Mouse (Mus musculus) forebrain, embryonic 15.5 days (tissue): ENCODE data around the gene Ipo7. TPM values are rescaled to one million over a fixed set of nuclear protein-coding genes. Genes with fewer than 3 reads are reported as not detected.
"Not testable (repeated sequence)": the region's sequence is repeated elsewhere in the genome, so short reads cannot be mapped to it uniquely, and the experiment has no call there.

ENCODE experiments used
- ATAC-seq: fragments of 200-750 bp; cut with Nextera tagmentation; replicated peaks from 2 replicates; pipeline ENCODE4 v1.8.0; 2017; ENCODE audit warnings: mild to moderate bottlenecking, moderate TSS enrichment, moderate library complexity
- H3K27ac ChIP-seq: fragments of 300-500 bp; sonication (generic); replicated peaks from 2 replicates; pipeline ENCODE4 v1.5.1; 2015; ENCODE audit warnings: mild to moderate bottlenecking, inconsistent platforms
- H3K27me3 ChIP-seq: fragments of 300-500 bp; sonication (generic); 2 replicates; pipeline ENCODE4 v1.6.1; 2015; ENCODE audit warnings: inconsistent platforms
- H3K36me3 ChIP-seq: fragments of 300-500 bp; sonication (generic); 2 replicates; pipeline ENCODE4 v1.6.1; 2015; ENCODE audit warnings: mild to moderate bottlenecking, inconsistent platforms
- H3K4me1 ChIP-seq: fragments of 300-500 bp; sonication (generic); 2 replicates; pipeline ENCODE4 v1.6.1; 2015; ENCODE audit warnings: inconsistent platforms
- H3K4me2 ChIP-seq: fragments of 300-500 bp; sonication (generic); replicated peaks from 2 replicates; pipeline ENCODE4 v1.6.1; 2015; ENCODE audit warnings: mild to moderate bottlenecking, inconsistent platforms
- H3K4me3 ChIP-seq: fragments of 300-500 bp; sonication (generic); 2 replicates; pipeline ENCODE4 v1.5.1; 2015; ENCODE audit warnings: mild to moderate bottlenecking, inconsistent platforms
- H3K9ac ChIP-seq: fragments of 300-500 bp; sonication (generic); replicated peaks from 2 replicates; pipeline ENCODE4 v1.6.1; 2015; ENCODE audit warnings: mild to moderate bottlenecking, inconsistent platforms
- H3K9me3 ChIP-seq: fragments of 300-500 bp; sonication (generic); 2 replicates; pipeline ENCODE4 v1.6.1; 2016; ENCODE audit warnings: inconsistent platforms
- WGBS: fragments of 180-500 bp; shearing (Covaris S2); methylation state at CpG from one replicate; pipeline ENCODE4 v1.1.7; 2015; ENCODE audit warnings: mixed read lengths; 5-methylcytosine and 5-hydroxymethylcytosine counted together
- polyA plus RNA-seq: library from polyadenylated mRNA; unstranded; fragments of >200 nt; fragmentation: Nextera tagmentation; extraction: Ambion mirVana; gene quantifications from 2 replicates; pipeline ENCODE4 v1.2.1, GENCODE M21; 2015

Gene Ipo7
- polyA plus RNA-seq, result 46.4 and 46.9 TPM in 2 replicates

DNA sequence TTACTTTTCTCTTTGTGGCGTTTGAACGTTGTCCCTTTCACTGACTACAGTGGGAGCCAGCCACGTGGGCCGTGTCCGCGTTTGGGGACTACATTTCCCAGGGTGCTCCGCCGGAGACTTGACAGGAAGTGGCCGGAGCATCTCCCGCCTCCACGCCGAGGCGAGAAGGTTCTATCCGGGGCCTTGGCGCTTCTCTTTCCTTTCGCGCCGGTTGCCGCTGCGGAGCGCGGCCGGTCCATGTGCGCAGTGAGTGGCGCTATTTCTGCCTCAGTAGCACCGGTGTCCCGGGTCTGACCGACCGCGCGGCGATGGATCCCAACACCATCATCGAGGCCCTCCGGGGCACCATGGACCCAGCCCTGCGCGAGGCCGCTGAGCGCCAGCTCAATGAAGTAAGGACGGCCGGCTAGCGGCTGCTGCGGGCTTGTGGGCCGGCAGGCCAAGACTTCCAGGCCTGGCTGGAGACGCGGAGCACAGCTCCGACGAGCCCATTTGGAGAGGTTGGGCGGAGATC is at the start of gene Ipo7:
Ipo7 (plus strand) TSS at position 158 of the 514 bp plus-strand sequence.
- WGBS, result under 1% methylated on average over 48 of the region's 48 CpGs
- H3K4me3 ChIP-seq, result peak within 1 kb of the TSS; percentile 97
- no peaks in the 10 kb centered on the region for H3K36me3 ChIP-seq
- no peaks in the 10 kb centered on the region for H3K27me3 ChIP-seq
- H3K9me3 ChIP-seq, result no peaks in the 10 kb centered on the region
- peak within 1 kb of the TSS; percentile 90 for H3K27ac ChIP-seq
- peak; percentile 99 for ATAC-seq
- peak within 1 kb of the TSS; percentile 78 for H3K4me2 ChIP-seq
- H3K9ac ChIP-seq, result peak within 1 kb of the TSS; percentile 96
- H3K4me1 ChIP-seq, result peaks cover 15% of the 10 kb centered on the region

DNA sequence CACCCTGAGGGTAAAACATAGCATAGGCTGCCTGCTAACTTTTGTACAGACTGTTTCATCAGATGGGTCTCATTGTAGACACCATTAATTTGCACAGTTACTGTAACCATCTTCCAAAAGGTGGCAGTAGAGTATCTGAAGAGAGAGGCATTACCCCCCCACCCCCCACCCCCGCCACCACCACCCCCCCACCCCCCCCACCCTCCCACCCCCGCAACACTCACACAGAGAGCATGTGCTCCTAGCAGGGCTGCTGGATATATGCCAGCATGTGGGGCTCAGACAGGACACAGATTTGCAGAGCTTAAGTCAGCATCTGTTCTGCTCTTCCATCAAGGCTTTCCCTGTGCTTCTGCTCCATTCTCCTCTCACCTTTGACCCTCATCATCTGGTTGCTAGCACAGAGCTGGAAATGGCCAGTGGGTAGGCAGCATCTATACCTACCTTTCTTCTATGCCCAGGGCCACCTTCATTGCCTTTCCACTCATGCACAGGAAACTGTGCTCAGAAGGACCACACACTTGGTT is 49.1 kb upstream of the Ipo7 start:
- no peak overlapping the region for H3K4me2 ChIP-seq

DNA sequence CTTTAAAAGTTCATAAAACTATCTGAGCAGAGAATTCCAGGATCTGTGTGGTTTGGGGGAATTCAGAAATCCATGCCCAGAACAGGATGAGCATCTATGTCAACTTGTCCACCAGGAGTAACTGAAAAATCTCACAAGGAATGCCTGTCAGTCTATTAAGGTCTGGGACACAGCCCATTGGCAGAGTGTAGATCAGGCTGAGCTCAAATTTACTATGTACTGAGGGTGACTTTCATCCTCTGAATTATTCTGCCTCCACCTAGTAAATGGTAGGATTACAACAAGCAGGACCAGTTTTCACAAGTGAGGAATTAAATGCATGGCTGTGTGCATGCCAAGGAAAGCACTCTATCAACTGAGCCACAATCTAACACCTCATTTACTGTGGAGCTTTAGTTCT is 48.5 kb upstream of the Ipo7 start:
- no peak overlapping the region for H3K4me3 ChIP-seq
- peak overlapping the region; percentile 91 for H3K27ac ChIP-seq
- H3K36me3 ChIP-seq, result peaks cover 3% of the 10 kb centered on the region
- no peak overlapping the region for H3K9ac ChIP-seq
- ATAC-seq, result no peak
- no peaks in the 10 kb centered on the region for H3K9me3 ChIP-seq
- H3K4me2 ChIP-seq, result no peak overlapping the region
- no peaks in the 10 kb centered on the region for H3K27me3 ChIP-seq
- peaks cover 21% of the 10 kb centered on the region for H3K4me1 ChIP-seq

More for the DNA sequence above, 49.1 kb upstream of the Ipo7 start:
- peak; percentile 86 for ATAC-seq
- Histone ChIP-seq H3K4me1 (peaks cover 21% of the 10 kb centered on the region), H3K4me3 (no peak overlapping the region), H3K27me3 (no peaks in the 10 kb centered on the region), H3K9ac (no peak overlapping the region), H3K36me3 (peaks cover 3% of the 10 kb centered on the region), H3K27ac (peak overlapping the region; percentile 91), H3K9me3 (no peaks in the 10 kb centered on the region)
- 6% methylated on average over 2 of the region's 2 CpGs for WGBS

DNA sequence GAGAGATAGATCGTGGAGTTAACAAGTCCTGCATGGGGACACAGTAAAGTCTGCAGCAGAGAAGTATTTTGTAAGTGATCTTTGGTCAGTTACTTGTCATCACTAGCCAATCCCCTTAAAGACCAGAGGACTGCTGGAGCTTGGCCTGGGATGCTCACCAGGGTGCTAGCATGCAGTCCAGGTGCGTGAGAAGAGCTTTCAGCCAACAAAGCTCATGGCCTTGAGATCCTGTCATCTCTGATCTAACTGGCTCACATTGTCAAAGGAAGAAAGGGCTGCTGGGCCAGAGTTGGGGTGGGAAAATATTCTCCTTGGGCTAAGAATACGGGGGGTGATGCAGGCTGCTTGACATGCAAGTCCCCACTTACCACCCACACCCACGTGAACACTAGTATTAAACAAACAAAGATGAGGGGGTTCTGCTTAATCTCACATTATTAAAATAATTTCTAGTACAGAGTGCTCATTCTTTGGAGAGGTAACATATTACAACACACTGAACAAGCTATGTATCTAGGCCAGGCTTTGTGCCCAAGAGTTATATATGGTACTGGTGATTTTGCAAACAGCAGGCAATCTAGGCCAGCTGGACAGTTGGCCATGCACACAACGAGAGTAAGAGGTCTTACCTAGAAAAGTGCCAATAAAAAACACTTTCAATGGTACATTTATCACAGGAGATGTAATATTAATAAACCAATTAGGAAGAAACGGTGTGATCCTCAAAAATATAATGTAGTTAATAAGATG is 41.9 kb upstream of the Ipo7 start:
- ATAC-seq, result no peak
- Histone ChIP-seq H3K4me2 (no peak overlapping the region), H3K27ac (no peak overlapping the region), H3K27me3 (no peaks in the 10 kb centered on the region), H3K4me1 (no peaks in the 10 kb centered on the region), H3K9ac (no peak overlapping the region), H3K9me3 (no peaks in the 10 kb centered on the region), H3K4me3 (no peak overlapping the region), H3K36me3 (peaks cover 41% of the 10 kb centered on the region)
- WGBS, result 92% methylated on average over 6 of the region's 6 CpGs

DNA sequence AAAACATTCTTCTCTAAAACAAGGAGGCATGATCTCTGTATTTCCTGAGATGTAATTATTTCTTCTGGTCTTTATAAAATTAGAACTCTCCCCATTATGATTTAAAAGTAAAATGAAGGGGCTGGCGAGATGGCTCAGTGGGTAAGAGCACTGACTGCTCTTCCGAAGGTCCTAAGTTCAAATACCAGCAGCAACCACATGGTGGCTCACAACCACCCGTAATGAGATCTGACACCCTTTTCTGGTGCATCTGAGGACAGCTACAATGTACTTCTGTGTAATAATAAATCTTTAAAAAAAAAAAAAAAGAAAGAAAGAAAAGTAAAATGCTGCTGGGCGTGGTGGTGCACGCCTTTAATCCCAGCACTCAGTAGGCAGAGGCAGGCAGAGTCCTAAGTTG is 40.9 kb upstream of the Ipo7 start:
- peaks cover 48% of the 10 kb centered on the region for H3K36me3 ChIP-seq
- not testable (repeated sequence) for H3K4me1 ChIP-seq, H3K4me3 ChIP-seq, H3K27ac ChIP-seq, H3K4me2 ChIP-seq, ATAC-seq, H3K9ac ChIP-seq, H3K9me3 ChIP-seq, H3K27me3 ChIP-seq
- 77% methylated on average over 5 of the region's 5 CpGs for WGBS

DNA sequence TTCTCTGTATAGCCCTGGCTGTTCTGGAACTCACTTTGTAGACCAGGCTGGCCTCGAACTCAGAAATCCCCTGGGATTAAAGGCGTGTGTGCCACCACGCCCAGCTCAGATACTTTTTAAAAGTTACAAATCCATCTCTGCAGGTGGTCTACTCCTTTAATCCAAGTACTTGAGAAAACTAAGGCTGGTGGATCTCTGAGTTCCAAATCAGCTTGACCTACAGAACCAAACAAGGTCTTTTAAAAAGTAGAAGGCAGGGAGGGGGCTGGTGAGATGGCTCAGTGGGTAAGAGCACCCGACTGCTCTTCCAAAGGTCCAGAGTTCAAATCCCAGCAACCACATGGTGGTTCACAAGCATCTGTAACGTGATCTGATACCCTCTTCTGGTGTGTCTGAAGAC is 33.5 kb upstream of the Ipo7 start:
- H3K36me3 ChIP-seq, result peaks cover 19% of the 10 kb centered on the region
- H3K4me2 ChIP-seq, result peak overlapping the region; percentile 71; the same call in 1 of the 2 replicates
- not testable (repeated sequence) for H3K9ac ChIP-seq, H3K27me3 ChIP-seq, ATAC-seq, H3K27ac ChIP-seq, H3K4me3 ChIP-seq, H3K9me3 ChIP-seq
- 70% methylated on average over 5 of the region's 5 CpGs for WGBS
- peaks cover 23% of the 10 kb centered on the region for H3K4me1 ChIP-seq

DNA sequence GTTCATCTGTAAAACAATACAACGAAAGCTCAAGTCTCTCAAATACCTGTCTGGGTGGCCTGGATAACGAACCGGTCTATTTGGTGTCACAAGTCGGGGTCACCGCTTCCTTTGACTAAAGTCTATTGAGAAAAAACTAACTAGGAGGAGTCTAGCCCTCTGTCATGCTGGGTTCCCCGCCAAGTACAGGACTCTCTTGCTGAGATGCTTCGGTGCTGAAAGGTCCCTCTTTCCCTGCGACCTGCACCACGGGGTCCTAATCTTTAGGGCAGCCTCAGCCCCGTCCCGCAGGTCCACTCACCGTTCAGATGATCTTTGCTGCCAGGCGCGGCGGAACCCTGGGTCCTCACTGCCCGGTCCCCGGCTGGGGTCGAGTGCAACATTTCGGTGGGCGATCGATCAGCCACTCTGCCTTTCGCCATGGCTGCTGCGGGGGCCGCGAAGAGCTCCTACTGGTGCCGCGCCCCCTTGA is 32.4 kb upstream of the Ipo7 start:
- ATAC-seq, result peak; percentile 57; the same call in 1 of the 2 replicates
- H3K4me1 ChIP-seq, result peaks cover 23% of the 10 kb centered on the region
- peak overlapping the region; percentile 71 for H3K4me2 ChIP-seq
- 0% methylated on average over 27 of the region's 27 CpGs for WGBS
- no peaks in the 10 kb centered on the region for H3K27me3 ChIP-seq
- no peaks in the 10 kb centered on the region for H3K9me3 ChIP-seq
- H3K9ac ChIP-seq, result peak overlapping the region; percentile 64
- peak overlapping the region; percentile 69 for H3K4me3 ChIP-seq
- peak overlapping the region; percentile 94 for H3K27ac ChIP-seq
- H3K36me3 ChIP-seq, result peaks cover 13% of the 10 kb centered on the region

DNA sequence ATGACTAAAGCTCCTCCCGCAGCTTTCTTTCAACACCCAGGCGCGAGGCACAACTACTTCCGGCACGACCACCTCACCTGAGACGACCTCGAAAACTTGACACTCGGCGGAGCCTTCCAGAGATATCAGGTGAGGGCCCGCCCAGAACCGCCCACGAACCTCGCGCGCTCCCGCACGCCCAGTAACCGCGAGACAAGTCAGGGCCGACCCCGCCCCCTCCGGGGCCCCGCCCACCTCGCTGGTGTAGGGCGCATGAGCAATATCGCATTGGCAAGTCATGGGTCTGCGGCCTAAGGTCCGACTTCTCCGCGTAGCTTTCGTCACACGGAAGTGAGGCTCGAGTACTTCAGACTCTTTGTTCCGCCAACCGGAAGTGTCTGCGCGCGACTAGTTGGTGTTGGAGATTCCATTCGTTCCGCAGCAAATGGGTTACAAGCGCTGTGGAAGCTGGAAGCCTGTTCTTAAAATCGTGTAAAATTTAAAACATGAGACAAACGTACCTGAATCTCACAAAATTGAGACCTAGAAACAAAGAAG is 31.9 kb upstream of the Ipo7 start:
- ATAC-seq, result peak; percentile 99
- WGBS, result under 1% methylated on average over 43 of the region's 43 CpGs
- Histone ChIP-seq H3K4me1 (peaks cover 23% of the 10 kb centered on the region), H3K9me3 (no peaks in the 10 kb centered on the region), H3K36me3 (peaks cover 12% of the 10 kb centered on the region; the same call in 1 of the 2 replicates), H3K27me3 (no peaks in the 10 kb centered on the region), H3K4me3 (peak overlapping the region; percentile 69), H3K9ac (peak overlapping the region; percentile 64), H3K27ac (peak overlapping the region; percentile 94), H3K4me2 (peak overlapping the region; percentile 71)

DNA sequence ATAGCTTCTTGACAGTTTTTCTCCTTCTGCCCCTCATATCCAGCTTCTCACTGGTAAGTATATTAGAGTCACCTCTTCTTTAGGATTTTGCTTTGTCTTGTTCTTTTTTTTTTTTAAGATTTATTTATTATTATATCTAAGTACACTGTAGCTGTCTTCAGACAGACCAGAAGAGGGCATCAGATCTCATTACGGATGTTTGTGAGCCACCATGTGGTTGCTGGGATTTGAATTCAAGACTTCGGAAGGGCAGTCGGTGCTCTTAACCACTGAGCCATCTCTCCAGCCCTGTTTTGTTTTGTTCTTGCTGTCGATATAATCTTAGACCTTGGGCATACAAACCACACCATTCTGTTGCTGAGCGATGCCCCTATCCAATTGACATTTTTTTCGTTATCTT is 31.3 kb upstream of the Ipo7 start, which contains the start of gene Tmem41b:
Tmem41b (minus strand) TSS at position 155 of the 400 bp plus-strand sequence.
- not testable (repeated sequence) for H3K27me3 ChIP-seq, H3K9me3 ChIP-seq, H3K36me3 ChIP-seq
- Histone ChIP-seq H3K27ac (peak within 1 kb of the TSS; percentile 94), H3K4me2 (peak within 1 kb of the TSS; percentile 71), H3K4me3 (peak within 1 kb of the TSS; percentile 69), H3K9ac (peak within 1 kb of the TSS; percentile 64), H3K4me1 (peaks cover 23% of the 10 kb centered on the region)
- peak; percentile 31 for ATAC-seq
- 39% methylated on average over 6 of the region's 6 CpGs for WGBS

DNA sequence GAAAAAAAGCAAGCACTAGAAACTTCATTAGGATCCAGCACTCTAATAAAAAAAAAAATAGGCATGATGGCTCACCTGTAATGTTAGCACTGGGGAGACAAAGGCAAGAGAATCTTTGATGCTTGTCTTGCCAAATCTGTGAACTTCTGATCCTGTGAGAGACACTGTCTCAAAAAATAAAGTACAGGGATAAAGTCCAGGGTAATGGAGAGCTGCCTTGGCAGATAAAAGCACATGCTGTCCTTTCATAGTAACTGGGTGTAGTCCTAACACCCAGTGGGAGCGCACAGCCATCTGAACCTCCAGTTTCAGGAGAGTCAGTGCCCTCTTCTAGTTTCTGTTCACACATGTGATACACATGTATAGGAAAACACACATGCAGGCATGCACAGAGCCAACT is 26.8 kb upstream of the Ipo7 start:
- Histone ChIP-seq H3K27ac (no peak overlapping the region), H3K9me3 (no peaks in the 10 kb centered on the region), H3K4me1 (peaks cover 3% of the 10 kb centered on the region; the same call in 1 of the 2 replicates), H3K27me3 (no peaks in the 10 kb centered on the region), H3K36me3 (no peaks in the 10 kb centered on the region), H3K4me3 (no peak overlapping the region), H3K9ac (no peak overlapping the region), H3K4me2 (no peak overlapping the region)
- no peak for ATAC-seq
- WGBS, result 100% methylated on average over 1 of the region's 1 CpGs

DNA sequence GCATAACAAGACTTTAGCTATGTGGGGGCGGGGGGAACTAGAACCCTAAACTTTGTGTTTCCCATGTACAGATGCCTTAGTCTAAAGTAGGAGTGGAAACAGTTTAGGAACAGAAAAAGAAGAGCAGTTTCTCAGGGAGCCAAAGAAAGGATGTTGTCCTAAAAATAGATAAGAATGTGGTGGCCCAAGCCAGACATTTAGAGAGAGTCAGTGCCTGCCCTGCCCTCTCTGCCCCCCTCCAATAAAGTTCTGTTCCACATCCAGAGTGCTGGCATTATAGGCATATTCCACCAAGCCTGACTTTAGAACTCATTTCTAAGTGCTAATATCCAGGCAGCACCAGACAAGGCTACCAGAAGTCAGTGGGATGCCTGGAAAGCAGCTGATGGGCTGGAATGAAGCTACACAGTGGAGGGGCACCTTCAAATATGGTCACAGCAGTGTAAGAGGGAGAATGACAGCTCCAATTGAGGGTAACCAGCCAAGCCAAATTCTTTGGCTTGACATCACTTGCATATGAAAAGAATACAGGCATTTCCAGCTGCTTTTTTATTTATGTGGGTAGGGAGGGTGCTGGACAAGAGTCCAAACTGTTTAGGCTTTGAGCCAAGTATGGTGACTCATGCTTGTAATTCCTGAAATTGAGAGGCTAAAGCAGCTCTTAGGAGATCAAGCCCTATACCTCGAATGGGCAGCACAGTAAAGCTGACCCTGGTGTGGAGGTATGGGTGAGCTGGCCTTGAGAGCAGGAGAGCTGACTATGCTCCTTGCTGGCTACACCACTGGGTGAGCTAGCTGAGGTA is 24.7 kb upstream of the Ipo7 start:
- Histone ChIP-seq H3K27ac (no peak overlapping the region), H3K4me2 (no peak overlapping the region), H3K27me3 (no peaks in the 10 kb centered on the region), H3K36me3 (no peaks in the 10 kb centered on the region), H3K4me1 (no peaks in the 10 kb centered on the region), H3K4me3 (no peak overlapping the region), H3K9ac (no peak overlapping the region), H3K9me3 (no peaks in the 10 kb centered on the region)
- 52% methylated on average over 2 of the region's 2 CpGs for WGBS
- ATAC-seq, result peak; percentile 48; the same call in 1 of the 2 replicates
